Mouse (Mus musculus) granulocyte monocyte progenitor cell, adult 5-6 weeks (primary cell): ENCODE results near the gene Phxr2. TPM values are rescaled to one million over a fixed set of nuclear protein-coding genes. Genes with fewer than 3 reads are reported as not detected.

Source experiments
- ATAC-seq: replicated peaks from 2 replicates; pipeline ENCODE4 v1.8.0; 2016; ENCODE audit warnings: mild to moderate bottlenecking, moderate TSS enrichment, inconsistent platforms; ENCODE audit not compliant: poor library complexity, severe bottlenecking
- total RNA-seq, 2 experiments: library from RNA; stranded (forward) in 1 of 2; stranded (reverse) in 1 of 2; fragments of 200-712, 200-1000 nt in 1 of 2; fragments of >200 nt in 1 of 2; fragmentation: Nextera tagmentation in 1 of 2; gene quantifications; 2 replicates each; pipeline ENCODE4 v1.2.3; 2014 to 2017

Gene Phxr2
- total RNA-seq, 2 experiments from 2014 or later = 0.49 TPM; not detected in 1

DNA sequence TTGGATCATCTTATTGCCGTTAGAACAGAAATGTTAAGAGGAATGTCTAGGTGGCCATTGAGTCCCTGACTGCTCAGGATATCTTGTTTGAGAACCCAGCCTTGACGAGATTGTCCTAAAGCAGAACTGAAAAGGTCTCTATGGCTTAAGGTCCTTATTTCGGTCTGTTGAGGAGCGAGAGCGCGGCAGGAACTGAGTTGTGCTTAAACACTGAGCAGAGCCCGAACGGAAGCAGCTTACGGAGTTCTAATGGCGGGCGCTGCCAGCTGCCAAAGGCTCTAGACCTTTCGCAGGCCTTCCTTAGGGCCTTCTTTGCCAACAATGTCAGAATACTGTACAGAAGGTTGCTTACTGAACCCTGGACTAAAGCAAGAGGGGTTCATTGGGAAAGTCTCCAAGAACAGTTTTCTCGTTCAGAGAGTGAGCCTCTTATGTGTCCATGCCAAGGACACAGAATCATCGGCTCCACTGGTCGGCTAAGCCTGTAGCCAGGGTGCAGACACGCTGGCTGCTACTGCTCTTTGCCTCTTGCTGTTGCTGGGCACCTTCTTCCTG, 7.3 kb upstream of the Phxr2 start:
- no peak for ATAC-seq

DNA sequence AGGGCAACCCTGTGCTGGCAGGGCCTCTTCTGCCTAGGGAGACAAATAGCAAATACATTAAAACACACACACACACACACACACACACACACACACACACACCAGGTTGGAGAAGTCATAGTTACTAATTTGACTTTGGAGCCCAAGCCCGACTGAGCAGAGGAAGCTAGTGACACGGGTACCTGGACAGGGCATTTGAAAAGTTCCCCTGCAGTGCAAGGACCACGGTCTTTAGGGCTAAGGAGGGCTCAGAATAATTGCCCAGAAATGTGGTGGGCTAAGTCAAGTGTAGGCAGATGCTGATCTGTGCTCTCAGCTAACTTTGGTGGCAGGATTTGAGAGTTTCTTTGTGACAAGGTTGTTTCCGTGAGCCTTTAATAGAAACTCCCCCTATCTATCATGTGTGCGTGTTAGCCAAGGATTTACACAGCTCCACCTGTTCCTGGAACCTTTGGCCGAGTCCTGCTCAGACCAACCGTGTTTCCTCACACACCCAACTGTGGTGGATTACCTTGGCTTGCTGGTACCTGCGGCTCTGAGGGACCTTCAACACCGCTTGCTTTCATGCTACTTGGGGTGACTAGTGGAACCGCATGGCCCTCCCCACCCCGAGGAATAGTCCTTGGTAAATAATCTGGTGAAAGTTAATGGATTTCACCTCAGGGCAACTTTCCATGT, 6.6 kb upstream of the Phxr2 start:
- ATAC-seq = no peak

DNA sequence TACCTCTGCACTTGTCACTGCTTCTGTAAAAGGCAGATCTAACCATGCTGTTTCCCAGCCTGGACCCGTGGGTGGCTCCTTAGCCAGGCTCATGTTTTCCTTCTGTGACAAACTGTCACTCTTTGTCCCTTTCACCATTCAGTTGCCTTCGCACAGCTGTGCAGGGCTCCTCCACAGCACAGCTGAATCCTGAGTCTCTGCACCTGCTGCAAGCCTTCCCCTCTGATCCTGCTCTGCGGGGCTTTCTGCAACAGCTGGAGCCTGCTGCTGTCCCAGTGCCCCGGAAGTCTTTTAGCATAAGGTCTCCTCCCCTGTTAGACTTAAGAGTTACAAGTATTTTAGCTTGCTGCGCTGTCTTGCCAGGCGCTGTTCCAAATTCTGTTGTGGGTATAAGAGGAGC, 6.1 kb upstream of the Phxr2 start:
- ATAC-seq = peak; percentile 13

DNA sequence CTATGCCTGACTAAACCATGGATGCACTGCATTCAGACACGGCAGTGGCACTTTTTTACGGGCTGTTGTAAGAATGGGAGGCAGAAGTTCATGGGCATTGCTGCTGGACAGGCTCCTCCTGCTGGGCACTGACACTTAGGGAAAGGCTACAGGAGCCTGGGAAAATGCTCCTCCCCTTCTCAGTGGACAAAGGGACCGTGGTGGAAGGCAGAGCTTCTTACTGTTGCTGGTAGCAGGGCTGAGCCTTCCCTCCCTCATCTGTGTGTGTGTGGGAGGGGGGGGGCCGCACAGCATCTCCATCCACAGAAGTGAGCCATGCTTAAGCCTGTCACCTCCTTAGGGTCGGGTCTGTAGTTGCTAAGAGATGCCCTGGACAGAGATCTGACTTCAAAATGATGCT, 5.2 kb upstream of the Phxr2 start:
- ATAC-seq = no peak

DNA sequence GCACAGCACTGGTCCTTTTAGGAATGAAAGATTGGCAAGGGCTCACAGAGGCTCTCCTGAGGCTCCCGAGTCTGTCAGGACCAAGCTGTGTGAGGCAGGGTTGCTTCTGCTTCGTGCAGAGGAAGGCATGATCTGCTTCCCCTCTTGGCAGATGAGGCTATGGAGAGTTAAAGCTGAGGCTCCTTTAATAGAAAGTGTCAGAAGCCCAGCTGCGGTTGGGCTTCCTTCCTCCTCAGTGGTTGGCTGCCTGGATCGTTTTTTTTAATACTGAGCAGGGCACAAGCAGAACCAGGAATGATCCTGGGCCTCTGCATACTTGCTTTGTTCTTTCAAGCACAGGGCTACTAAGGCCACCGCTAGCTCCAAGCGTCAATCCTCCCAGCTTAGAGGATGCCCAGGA, 4.5 kb upstream of the Phxr2 start:
- peak; percentile 73 for ATAC-seq

DNA sequence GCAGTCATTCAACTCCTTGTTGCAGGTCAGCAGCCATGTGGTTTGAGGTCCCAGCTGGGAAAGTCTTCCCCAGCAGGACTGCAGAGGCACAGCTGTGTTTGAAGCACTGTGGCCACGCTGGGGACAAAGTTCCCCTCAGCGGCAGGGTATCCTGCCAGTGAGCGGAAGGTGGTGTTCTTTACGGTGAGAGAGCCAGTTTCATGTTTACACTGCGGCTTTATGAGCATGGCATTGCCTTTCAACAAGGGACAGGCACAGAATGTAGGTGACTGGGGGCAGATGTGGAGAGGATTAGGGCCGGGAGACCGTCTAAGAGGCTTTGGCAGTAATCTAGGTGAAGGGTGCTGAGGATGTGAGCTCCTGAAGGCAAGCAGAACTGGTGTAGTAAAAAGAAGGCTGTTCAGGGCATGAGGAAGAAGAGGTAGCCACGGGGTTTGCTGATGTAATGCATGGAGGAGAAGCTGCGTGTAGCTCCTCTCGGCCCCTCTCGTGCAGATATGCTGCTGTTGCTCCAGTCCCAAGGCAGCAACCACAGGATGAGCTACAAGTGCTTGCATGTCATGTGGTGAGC, 1.7 kb upstream of the Phxr2 start:
- peak; percentile 62 for ATAC-seq

DNA sequence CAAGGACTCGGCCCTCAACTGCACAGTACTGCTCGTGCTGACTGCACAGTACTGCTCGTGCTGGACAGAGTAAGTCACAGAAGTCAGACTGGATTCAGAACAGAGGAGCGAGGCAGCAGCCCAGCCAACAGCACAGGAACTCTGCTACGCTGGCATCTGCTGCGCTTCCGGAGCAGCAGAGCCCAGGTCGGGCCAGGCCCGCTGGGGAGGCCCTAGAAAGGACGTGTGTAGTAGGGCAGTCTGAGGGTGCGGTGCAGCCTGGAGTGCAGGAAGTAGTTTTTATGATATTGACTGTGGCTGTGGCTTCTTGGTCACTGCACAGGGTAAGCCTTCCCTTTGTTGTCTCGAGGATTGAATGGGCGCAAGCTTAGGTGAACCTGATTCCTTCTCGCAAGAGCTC, 829 bp upstream of the Phxr2 start:
- peak; percentile 36 for ATAC-seq

DNA sequence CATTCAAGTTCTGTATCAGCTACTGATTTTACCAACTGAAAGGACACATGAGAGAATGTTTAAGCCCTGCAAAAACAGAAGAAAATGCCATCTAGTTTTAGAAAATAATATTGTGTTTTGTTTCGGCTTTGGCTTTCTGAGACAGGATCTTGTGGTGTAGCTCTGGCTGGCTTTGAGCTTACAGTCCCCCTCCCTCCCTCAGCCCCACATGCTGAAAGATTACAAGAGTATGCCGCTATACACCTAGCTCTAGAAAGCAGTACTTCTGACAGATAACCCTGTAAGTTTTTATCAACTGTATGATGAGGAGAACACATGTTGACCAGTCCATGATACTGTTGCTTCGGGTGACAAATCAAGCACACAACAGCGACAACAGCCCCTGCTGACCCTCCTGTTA, 6.7 kb downstream of the Phxr2 start:
- ATAC-seq = no peak

DNA sequence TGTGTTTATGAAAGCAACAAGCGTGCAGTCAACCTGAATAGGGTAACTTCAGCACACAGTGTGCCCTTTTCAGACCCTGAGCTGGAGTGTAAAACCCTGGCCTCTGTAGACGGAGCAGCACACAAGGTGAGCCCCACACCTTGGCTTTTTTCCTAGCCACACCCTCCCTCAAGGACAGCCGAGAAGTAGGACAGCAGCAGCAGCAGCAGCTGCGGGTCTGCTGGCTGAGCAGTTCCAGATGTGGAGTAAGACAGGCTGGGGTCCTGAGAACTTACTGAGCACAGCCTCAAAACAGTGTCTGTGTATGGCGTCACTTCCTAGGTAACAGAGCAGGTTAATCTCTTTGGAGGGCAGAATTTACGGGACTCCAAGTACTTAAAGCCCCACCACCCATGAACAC, 7.4 kb downstream of the Phxr2 start:
- no peak for ATAC-seq

DNA sequence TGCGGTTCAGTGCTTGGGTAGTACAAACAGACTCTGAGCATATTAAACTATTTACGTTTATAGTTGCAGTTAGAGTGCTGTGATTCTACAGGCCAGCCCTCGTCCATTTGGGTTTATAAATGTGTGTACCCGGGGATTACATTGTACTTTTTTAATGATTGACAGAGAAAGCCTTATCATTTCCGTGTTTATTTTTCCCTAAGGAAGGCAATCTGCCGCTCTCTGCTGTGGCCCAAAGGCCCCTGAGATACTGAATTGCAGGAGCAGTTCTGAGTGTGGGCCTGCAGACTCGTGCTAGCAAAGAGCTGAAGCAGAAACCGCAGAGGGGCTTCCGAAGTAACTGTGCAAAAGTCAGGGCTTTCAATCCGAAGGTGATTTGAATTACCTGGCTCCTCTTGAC, 8.2 kb downstream of the Phxr2 start:
- no peak for ATAC-seq

DNA sequence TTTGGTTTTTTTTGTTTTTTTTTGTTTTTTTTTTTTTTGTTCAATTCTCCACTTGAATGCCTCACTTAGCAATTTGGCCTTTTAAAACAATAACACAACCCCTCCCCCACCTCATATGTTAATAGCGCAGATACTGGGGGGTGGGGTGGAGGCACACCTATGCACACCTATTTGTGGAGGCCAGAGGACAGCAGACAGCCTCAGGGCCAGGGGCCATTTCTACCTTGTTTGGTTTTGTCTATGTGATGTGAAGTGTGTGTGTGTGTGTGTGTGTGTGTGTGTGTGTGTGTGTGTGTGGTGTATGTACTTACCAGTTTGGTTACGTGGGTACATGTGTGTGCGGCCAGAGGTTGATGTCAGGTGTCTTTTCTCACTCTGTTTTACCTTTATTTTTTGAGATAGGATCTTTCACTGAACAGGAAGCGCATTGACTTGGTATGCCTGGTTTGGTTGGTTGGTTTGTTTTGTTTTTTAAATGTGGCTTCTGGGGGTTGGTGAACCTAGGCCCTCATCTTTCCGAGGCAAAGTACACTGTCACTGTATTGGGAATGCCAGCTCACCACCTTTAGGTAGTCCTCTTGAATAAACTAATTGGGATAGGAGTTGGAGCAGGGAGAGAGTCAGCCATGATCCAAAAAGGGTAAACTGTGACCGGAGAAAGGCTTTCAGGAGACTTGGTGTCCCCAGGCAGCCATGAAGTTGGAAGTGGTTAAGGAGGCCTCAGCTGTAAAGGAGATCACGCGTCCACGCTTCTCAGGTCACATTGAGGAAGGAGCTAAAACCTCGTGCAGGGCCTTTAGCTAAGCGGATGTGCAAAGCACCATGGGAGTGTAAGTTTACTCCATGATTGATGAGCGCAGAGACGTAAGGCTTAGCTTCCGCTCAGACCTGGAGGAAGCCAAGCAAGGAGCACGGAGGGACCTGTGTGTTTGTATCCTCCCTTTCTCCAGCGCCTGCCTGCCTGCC, 9.2 kb downstream of the Phxr2 start:
- ATAC-seq = no peak

DNA sequence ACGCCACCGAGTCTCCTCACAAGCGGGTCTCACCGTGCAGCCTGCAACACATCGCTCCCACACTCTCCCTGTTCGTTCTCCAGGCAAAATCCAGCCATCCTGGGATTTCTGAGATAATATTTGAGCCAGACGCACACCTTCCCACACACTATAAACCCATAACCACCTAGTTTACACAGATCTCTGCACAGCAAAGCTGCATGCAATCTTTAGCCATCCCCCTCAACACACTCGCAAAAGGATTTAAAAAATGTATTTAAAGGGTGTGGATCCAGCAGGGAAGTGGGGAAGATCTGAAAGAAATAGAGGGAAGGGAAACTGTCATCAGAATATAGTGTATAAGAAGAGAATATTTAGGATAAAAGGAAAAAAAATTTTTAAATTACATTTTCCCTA, 9.9 kb downstream of the Phxr2 start:
- no peak for ATAC-seq

DNA sequence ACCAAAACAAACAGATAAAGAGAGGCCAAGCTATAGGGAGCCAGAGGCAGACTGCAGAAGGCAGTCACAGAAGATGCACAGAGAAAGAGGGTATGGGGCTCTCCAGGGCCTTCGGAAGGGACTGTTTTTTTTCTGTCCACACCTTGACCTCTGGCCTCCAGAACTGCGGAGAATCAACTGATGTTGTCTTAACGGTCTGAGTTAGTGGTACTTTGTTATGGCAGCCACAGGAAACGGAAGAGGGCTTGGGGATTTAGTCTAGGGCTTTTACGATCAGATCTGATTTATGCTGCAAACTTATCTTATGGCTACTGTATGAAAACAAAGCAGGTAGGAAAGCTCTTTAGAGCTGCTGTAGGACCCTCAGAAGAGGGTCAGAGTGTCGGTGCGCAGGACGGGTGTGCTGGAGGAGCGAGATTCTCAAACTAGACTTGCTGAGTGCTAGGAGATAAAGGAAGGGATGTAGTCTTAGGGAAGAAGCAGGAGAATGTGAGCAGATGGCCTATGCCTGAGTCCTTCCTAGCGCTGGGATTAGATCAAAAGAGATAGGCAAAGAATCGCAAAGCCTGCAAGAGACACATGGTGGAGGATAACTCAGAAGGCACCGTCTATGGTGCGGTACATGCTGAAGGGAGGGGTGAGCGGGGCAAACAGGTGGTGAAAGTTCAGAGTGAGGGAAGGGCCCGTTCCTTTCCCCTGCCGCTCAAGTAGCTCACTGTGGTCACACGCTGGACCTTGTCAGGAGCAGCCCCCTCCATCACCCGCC, 10.5 kb downstream of the Phxr2 start:
- 0 out of 2 replicates have a peak, but pooled peaks have one; percentile 9 for ATAC-seq

DNA sequence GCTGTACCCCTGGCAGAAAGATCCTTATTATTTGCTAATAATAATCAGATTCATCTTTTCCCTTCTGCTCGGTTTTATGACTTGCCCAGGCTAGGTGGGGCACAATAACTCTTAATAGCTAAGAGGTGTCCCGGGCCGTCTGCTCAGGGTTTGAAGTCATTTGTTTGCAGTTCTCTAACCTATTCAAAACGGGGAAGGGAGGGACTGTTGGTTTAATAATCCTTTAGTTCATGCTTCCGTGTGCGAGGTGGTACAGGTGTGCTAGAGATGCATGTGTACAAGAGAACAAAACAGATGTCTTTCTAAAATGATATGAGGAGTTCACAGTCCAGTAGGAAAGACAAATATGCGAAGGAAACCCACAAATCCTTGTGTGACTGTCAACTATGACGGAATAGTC, 11.8 kb downstream of the Phxr2 start:
- ATAC-seq = no peak

DNA sequence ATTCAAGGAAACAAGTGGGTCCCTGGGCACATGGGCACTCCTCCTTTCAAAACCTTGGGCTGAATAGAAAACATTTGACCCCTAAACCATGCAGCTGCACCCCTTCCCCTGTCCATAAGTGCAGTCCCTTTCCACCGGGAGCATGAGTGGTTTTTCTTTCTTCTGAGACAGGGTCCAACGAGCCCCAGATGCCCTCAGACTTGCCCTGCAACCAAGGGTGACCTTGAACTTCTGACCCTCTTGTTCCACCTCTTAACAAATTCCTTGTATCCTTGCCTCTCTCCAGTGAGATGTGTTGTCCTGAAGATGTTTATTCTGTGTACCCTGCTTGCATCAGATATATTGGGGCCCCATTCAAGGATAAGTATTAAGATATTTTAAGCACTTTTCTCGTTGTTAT, 12.6 kb downstream of the Phxr2 start:
- ATAC-seq = no peak

DNA sequence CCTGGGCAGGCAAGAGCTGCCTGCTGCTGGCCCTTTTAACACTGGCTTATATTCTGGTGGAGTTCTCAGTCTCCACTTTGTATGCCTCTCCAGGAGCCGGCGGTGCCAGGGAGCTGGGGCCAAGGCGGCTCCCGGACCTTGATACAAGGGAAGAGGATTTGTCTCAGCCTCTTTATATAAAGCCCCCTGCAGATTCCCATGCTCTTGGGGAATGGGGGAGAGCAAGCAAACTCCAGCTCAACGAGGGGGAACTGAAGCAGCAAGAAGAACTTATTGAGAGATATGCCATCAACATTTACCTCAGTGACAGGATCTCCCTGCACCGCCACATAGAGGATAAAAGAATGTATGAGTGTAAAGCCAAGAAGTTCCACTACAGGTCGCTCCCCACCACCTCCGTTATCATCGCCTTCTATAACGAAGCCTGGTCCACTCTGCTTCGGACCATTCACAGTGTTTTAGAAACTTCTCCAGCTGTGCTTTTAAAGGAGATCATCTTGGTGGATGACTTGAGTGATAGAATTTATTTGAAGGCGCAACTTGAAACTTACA, 17.6 kb downstream of the Phxr2 start:
- ATAC-seq = no peak

DNA sequence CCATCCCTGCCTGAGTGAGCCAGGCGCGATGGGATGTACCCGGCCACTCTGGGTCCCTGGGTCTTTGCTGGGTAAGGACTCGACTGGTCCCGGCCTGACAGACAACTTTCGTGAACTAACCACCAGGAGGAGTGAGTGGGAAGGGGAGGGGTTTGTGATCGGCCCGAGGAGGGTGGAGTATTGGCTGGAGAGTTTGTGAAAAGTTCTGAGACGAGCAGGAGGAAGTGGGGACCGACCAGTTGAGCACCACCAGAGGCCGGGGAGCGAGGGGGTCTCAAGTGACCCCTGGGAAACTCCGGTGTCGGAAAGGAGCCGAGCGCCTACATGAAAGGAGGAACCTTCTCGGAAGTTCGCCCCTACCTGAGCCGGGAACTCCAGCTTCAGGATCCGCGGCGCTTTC, 18.2 kb downstream of the Phxr2 start, which contains the start of gene Galnt4:
TSS of gene Galnt4 (plus strand) at position 196 of the 400 bp plus-strand sequence.
- peak; percentile 85 for ATAC-seq

DNA sequence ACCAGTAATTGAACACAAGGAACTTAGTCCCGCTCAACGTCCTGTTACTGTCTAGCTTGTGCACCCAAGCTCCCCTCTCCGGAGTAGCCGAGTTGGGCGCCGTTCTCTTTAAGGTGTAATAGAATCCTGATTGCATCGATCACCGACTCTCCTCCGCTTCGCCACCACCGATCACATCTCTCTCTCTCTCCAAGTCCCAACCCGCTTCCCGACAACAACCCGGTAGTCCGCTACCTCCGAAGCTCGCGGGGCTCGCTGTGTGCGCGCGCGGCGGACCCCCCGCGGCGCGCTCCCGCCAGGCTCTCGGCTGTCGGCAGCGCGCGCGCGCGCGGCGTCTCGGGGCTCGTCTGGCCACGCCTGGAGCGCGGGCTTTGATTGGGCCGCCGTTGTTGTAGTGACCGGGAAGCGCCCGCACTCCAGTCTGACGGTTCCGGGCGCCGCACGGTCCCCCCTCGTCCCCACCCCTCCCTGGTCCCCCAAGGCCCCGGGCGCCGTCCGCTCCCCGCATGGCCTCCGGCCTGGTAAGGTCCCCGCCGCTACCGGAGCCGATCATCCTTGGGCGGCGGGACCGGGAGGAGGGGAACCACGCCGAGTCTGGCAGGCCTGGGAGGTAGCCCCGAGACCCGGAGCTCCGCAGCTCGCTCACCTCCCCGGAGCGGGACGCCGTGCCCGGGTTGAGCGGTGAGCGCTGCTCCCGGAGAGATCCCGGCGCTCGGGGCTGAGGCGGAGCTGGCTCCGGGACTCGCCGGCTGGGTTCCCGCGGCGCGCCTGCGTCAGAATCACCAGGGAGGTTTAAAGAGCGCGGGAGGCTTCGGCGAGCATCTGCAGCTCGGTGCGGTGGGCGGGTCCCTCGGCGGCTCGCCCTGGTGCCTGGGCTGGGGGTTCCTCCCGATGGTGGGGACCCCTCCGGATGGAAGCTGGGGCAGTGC, 19.2 kb downstream of the Phxr2 start, which contains the start of gene Poc1b:
TSS of gene Poc1b (plus strand) at position 334 of the 929 bp plus-strand sequence.
- peak; percentile 64 for ATAC-seq

DNA sequence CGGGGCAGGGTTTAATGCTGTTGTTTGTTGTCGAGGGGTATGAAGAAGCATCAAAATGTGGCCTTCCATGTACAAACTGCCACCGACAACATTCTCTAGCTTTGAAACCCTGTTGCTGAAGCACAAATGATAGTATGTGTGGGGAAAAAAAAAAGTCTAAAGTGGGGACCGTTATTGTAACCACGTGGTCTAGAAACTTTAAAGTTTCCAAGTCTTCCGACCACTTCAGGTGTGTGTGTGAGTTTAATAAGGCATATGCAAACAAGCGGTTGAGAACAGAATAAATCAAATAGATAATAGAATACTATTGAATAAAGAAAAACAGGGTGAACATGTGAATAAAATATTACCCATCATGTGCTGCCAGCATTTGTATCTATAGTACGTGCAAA, 19.8 kb downstream of the Phxr2 start:
- ATAC-seq = no peak
